Mouse (Mus musculus): ENCODE results near the gene Clec4g.

GRCm38 (mm10) chr8:3694121-3694520, 26.3 kb downstream of the Clec4g start, which contains the start of gene Fcer2a:
- TF ChIP-seq FLI1 (IDR thresholded peaks at IDR 0.05; ENCODE audit: low read length) (no peak), GATA1 (IDR thresholded peaks at IDR 0.05; ENCODE audit: borderline replicate concordance, low read length) (no peak)

Measured in megakaryocyte, embryonic 14.5 days (primary cell).